Mouse (Mus musculus): ENCODE measurements around the gene Arl16.

GRCm38 (mm10) chr11:120510375-120511030 is 43.1 kb upstream of the Arl16 start:
- TF ChIP-seq MYOD1 (IDR thresholded peaks at IDR 0.05; ENCODE audit: control insufficient read depth, insufficient read length, low read depth) (no peak), CTCF (IDR thresholded peaks at IDR 0.05; ENCODE audit: control insufficient read depth, insufficient read depth, insufficient read length) (no peak), CEBPB (IDR thresholded peaks at IDR 0.05; ENCODE audit: low read depth) (no peak), MYOG (IDR thresholded peaks at IDR 0.05; ENCODE audit: control insufficient read depth, extremely low read depth, insufficient read length) (no peak), MAX (IDR thresholded peaks at IDR 0.05) (no peak)

Data from C2C12 (cell line).